Mouse (Mus musculus): Measurements from ENCODE around the gene Tbc1d9b.

- TF ChIP-seq POLR2A (IDR thresholded peaks at IDR 0.05; ENCODE audit: low read depth, low read length) (no peak), CTCF (IDR thresholded peaks at IDR 0.05; ENCODE audit: borderline replicate concordance, insufficient read depth, low read length) (no peak)
These were observed 66.3 kb downstream of the Tbc1d9b start for GRCm38 (mm10) chr11:50197500-50197899.

Data from embryonic fibroblast, embryonic 13.5 days (primary cell).